Mouse (Mus musculus): ENCODE measurements around the gene Zswim5.

DNA sequence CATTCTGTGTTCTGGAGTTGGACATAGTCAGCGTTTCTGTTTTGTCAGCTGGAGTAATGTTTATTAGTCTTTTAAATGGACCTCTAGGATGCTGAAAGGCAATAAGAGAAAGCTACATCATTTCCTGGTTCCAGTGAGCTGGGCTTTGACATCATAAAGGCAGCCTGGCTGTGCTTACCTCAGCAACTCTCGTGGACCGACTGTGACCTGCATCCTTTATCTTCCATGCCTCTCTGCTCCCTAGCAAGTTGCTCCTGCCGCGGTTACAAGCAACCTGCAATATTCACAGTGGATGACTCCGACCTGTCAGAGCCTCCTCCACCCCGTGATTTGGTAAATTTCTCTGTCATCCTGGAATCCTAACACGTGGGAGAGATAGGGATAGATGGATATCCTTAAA is 15.2 kb upstream of the Zswim5 start:
- TF ChIP-seq CTCF (IDR thresholded peaks at IDR 0.05; ENCODE audit: low read depth, low read length) (no peak), EP300 (IDR thresholded peaks at IDR 0.05; ENCODE audit: insufficient read depth, low read depth, low read length) (no peak)

All from ES-Bruce4 (cell line).